Mouse (Mus musculus): ENCODE measurements at regions not wholly inside any gene's neighbourhood (a gene's known extent, or its start where the extent isn't known, plus 50 kb on each side); places are given as distances from the start of the nearest gene placed in this dataset.

- TF ChIP-seq CTCF (IDR thresholded peaks at IDR 0.05; ENCODE audit: borderline replicate concordance, extremely low read depth, insufficient read depth, insufficient read length), result no peak
- TF ChIP-seq POLR2A (IDR thresholded peaks at IDR 0.05; ENCODE audit: borderline replicate concordance, extremely low read depth, insufficient read depth, insufficient read length, poor library complexity, severe bottlenecking), result no peak
Measured at GRCm38 (mm10) chr11:89175511-89175910, 101.9 kb downstream of the Gm525 start.

Data from brain, embryonic 14.5 days (tissue).